Mouse (Mus musculus): Measurements from ENCODE around the gene Ntn1. TPM values are rescaled to one million over a fixed set of nuclear protein-coding genes. Genes with fewer than 3 reads are reported as not detected.

Gene Ntn1
- 13.1 and 14.1 TPM in 2 replicates for polyA plus RNA-seq (2014; fragmentation: Nextera tagmentation; extraction: Ambion mirVana)

- H3K27me3 ChIP-seq (ENCODE audit: control insufficient read depth, insufficient read depth, low read length) = peaks cover 66% of the 10 kb centered on the region
- 5% methylated on average over 11 of the region's 11 CpGs for WGBS
- H3K36me3 ChIP-seq (replicated peaks; ENCODE audit: control insufficient read depth, insufficient read depth) = no peaks in the 10 kb centered on the region
- H3K4me3 ChIP-seq (replicated peaks; ENCODE audit: low read length) = peak within 1 kb of the TSS; percentile 50
- H3K4me1 ChIP-seq (replicated peaks; ENCODE audit: control insufficient read depth, insufficient read depth, low read length) = peaks cover 13% of the 10 kb centered on the region; the same call in 1 of the 2 replicates
- H3K27ac ChIP-seq = no peak within 1 kb of the TSS
- ATAC-seq (ENCODE audit: low FRiP score) (no peak), DNase-seq (ENCODE audit: low spot score) (no peak)
- peak within 1 kb of the TSS; percentile 94 for H3K4me2 ChIP-seq (replicated peaks)
- H3K9ac ChIP-seq = peak within 1 kb of the TSS; percentile 62
- H3K9me3 ChIP-seq (ENCODE audit: control insufficient read depth, low read length) = no peaks in the 10 kb centered on the region
Measured at GRCm38 (mm10) chr11:68400727-68401219, at the start of gene Ntn1. Gene Ntn1 (minus strand): TSS chr11:68400823.

DNA sequence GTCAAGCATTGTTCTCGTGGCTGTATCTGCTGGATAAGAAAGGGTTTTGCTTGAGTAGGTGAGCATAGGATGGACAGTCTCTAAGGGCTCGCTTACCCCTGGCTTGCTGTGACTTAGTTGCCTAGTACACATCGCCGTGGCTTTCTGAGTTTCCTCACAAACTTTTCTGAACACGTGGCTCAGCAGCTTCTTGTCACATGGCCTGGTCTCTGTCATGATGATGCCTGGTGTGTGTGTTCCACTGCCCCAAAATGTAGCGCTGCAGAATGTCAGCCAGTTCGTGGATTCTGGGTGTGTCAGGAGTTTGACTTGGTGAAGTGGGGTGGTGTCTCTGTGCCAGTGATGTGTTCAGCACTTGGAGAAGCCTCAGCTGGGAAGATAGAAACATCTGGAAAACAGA, 47.7 kb upstream of the Ntn1 start:
- Histone ChIP-seq H3K4me3 (replicated peaks; ENCODE audit: low read length) (no peak overlapping the region), H3K9ac (no peak overlapping the region), H3K27ac (no peak overlapping the region), H3K9me3 (ENCODE audit: control insufficient read depth, low read length) (no peaks in the 10 kb centered on the region), H3K4me1 (replicated peaks; ENCODE audit: control insufficient read depth, insufficient read depth, low read length) (peaks cover 10% of the 10 kb centered on the region; the same call in 1 of the 2 replicates), H3K36me3 (replicated peaks; ENCODE audit: control insufficient read depth, insufficient read depth) (no peaks in the 10 kb centered on the region), H3K4me2 (replicated peaks) (no peak overlapping the region), H3K27me3 (ENCODE audit: control insufficient read depth, insufficient read depth, low read length) (no peaks in the 10 kb centered on the region)
- ATAC-seq (ENCODE audit: low FRiP score) = no peak
- DNase-seq (ENCODE audit: low spot score) = no peak
- 94% methylated on average over 7 of the region's 7 CpGs for WGBS

DNA sequence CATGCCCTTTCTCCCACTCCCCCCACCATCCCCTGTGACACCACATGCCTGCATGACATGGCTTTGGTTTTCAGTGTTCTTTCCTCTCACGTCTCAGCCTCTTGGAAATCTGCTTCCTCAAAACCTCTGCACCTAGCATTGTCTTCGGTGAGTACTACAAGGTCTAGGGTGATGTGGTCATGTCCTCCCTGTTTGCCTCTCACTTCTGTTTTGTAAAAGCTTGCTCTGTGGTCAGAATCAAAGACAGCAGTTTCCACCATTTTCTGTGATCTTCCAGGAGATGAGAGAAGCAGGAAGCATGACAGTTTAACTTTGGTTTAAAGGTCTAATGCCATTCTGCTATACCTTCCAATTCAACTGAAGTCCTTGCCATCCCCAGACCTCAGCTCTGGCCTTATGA, 46.6 kb upstream of the Ntn1 start:
- Histone ChIP-seq H3K36me3 (replicated peaks; ENCODE audit: control insufficient read depth, insufficient read depth) (no peaks in the 10 kb centered on the region), H3K27me3 (ENCODE audit: control insufficient read depth, insufficient read depth, low read length) (no peaks in the 10 kb centered on the region), H3K4me3 (replicated peaks; ENCODE audit: low read length) (no peak overlapping the region), H3K27ac (no peak overlapping the region), H3K9ac (no peak overlapping the region), H3K4me1 (replicated peaks; ENCODE audit: control insufficient read depth, insufficient read depth, low read length) (peaks cover 10% of the 10 kb centered on the region; the same call in 1 of the 2 replicates), H3K9me3 (ENCODE audit: control insufficient read depth, low read length) (no peaks in the 10 kb centered on the region), H3K4me2 (replicated peaks) (no peak overlapping the region)
- DNase-seq (ENCODE audit: low spot score) = no peak
- ATAC-seq (ENCODE audit: low FRiP score) = no peak
- 91% methylated on average over 2 of the region's 2 CpGs for WGBS

GRCm38 (mm10) chr11:68446547-68446946, 45.9 kb upstream of the Ntn1 start:
- 94% methylated on average over 4 of the region's 4 CpGs for WGBS
- no peak for ATAC-seq (ENCODE audit: low FRiP score)
- Histone ChIP-seq H3K4me2 (replicated peaks) (no peak overlapping the region), H3K9me3 (ENCODE audit: control insufficient read depth, low read length) (no peaks in the 10 kb centered on the region), H3K27me3 (ENCODE audit: control insufficient read depth, insufficient read depth, low read length) (no peaks in the 10 kb centered on the region), H3K36me3 (replicated peaks; ENCODE audit: control insufficient read depth, insufficient read depth) (no peaks in the 10 kb centered on the region), H3K4me1 (replicated peaks; ENCODE audit: control insufficient read depth, insufficient read depth, low read length) (peaks cover 10% of the 10 kb centered on the region; the same call in 1 of the 2 replicates), H3K27ac (no peak overlapping the region), H3K9ac (no peak overlapping the region), H3K4me3 (replicated peaks; ENCODE audit: low read length) (no peak overlapping the region)
- DNase-seq (ENCODE audit: low spot score) = no peak

DNA sequence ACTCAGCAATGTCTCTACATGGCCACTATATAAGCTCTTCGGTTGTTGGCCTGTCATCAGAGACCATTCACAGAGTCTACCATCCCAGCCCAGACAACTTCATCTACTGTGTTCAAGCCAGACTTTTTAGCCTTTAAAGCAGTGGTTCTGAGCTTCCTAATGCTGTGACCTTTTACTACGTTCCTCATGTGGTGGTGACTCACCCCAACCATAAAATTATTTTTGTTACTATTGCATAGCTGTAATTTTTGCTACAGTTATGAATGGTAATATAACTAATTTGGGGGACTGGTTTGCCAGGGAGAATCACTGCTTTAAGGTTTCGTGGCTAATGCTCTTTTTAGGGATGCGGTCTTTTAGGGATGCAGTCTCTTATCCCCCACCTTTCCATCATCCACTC, 45.3 kb upstream of the Ntn1 start:
- DNase-seq (ENCODE audit: low spot score) (no peak), ATAC-seq (ENCODE audit: low FRiP score) (no peak)
- Histone ChIP-seq H3K27me3 (ENCODE audit: control insufficient read depth, insufficient read depth, low read length) (no peaks in the 10 kb centered on the region), H3K36me3 (replicated peaks; ENCODE audit: control insufficient read depth, insufficient read depth) (no peaks in the 10 kb centered on the region), H3K4me1 (replicated peaks; ENCODE audit: control insufficient read depth, insufficient read depth, low read length) (0 out of 2 replicates have a peak, but pooled peaks cover 3% of the 10 kb centered on the region), H3K27ac (no peak overlapping the region), H3K9me3 (ENCODE audit: control insufficient read depth, low read length) (no peaks in the 10 kb centered on the region), H3K4me2 (replicated peaks) (no peak overlapping the region), H3K9ac (no peak overlapping the region), H3K4me3 (replicated peaks; ENCODE audit: low read length) (no peak overlapping the region)
- WGBS = 92% methylated on average over 4 of the region's 4 CpGs

GRCm38 (mm10) chr11:68442983-68443638, 42.5 kb upstream of the Ntn1 start:
- 82% methylated on average over 12 of the region's 12 CpGs for WGBS
- H3K4me2 ChIP-seq (replicated peaks) = no peak overlapping the region
- H3K9ac ChIP-seq = no peak overlapping the region

GRCm38 (mm10) chr11:68442346-68442745, 41.7 kb upstream of the Ntn1 start:
- H3K27ac ChIP-seq = no peak overlapping the region
- H3K27me3 ChIP-seq (ENCODE audit: control insufficient read depth, insufficient read depth, low read length) = no peaks in the 10 kb centered on the region
- no peaks in the 10 kb centered on the region for H3K36me3 ChIP-seq (replicated peaks; ENCODE audit: control insufficient read depth, insufficient read depth)
- H3K9ac ChIP-seq = no peak overlapping the region
- H3K4me2 ChIP-seq (replicated peaks) = no peak overlapping the region
- ATAC-seq (ENCODE audit: low FRiP score) (no peak), DNase-seq (ENCODE audit: low spot score) (no peak)
- H3K4me1 ChIP-seq (replicated peaks; ENCODE audit: control insufficient read depth, insufficient read depth, low read length) = no peaks in the 10 kb centered on the region
- no peaks in the 10 kb centered on the region for H3K9me3 ChIP-seq (ENCODE audit: control insufficient read depth, low read length)
- no peak overlapping the region for H3K4me3 ChIP-seq (replicated peaks; ENCODE audit: low read length)
- 88% methylated on average over 8 of the region's 8 CpGs for WGBS

More at GRCm38 (mm10) chr11:68442983-68443638, 42.5 kb upstream of the Ntn1 start:
- Histone ChIP-seq H3K9me3 (ENCODE audit: control insufficient read depth, low read length) (no peaks in the 10 kb centered on the region), H3K27ac (no peak overlapping the region), H3K36me3 (replicated peaks; ENCODE audit: control insufficient read depth, insufficient read depth) (no peaks in the 10 kb centered on the region), H3K4me3 (replicated peaks; ENCODE audit: low read length) (no peak overlapping the region), H3K27me3 (ENCODE audit: control insufficient read depth, insufficient read depth, low read length) (no peaks in the 10 kb centered on the region), H3K4me1 (replicated peaks; ENCODE audit: control insufficient read depth, insufficient read depth, low read length) (no peaks in the 10 kb centered on the region)
- DNase-seq (ENCODE audit: low spot score) (no peak), ATAC-seq (ENCODE audit: low FRiP score) (no peak)

DNA sequence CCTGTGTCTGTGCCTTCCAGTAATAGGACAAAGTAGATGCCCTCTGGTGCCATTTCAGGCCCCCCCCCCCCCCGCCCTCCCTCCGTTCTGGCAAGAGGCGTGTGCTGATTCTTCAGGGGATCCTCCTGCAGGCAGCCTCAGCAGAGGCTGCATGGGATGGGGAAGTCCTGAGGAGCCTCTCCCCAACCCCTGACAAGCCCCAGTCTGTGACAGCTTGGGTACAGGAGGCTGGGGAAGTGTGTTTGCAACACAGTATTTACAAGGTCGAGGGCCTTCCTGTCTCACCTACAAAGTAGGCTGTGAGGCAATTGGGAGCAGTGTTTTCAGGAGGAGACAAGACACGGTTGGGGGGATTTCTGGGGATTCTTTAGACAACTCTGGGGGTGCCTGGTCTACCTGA, 40.3 kb upstream of the Ntn1 start:
- ATAC-seq (ENCODE audit: low FRiP score) = no peak
- WGBS = 62% methylated on average over 5 of the region's 5 CpGs
- no peak overlapping the region for H3K4me2 ChIP-seq (replicated peaks)

DNA sequence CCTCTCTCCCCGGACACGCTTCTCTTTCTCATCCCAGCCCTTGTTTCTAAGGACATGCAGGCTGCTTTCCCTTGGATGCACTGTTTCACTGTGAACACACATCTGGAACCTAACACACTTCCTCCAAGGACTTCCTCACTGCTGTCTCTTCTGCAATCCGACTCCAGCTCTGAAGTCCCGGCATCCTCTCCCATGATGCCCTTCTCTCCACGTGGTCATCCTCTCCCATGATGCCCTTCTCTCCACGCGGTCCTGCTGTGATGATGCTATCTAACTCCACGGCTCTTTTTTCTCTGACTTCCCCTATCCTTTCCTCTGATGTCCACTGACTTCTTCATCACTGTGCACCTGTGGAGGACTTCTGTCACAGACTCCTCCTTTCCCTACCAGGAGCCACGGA, 39.5 kb upstream of the Ntn1 start:
- WGBS = 85% methylated on average over 9 of the region's 9 CpGs
- DNase-seq (ENCODE audit: low spot score) (no peak), ATAC-seq (ENCODE audit: low FRiP score) (no peak)
- no peaks in the 10 kb centered on the region for H3K4me1 ChIP-seq (replicated peaks; ENCODE audit: control insufficient read depth, insufficient read depth, low read length)
- H3K9ac ChIP-seq = no peak overlapping the region
- no peaks in the 10 kb centered on the region for H3K27me3 ChIP-seq (ENCODE audit: control insufficient read depth, insufficient read depth, low read length)
- no peak overlapping the region for H3K4me3 ChIP-seq (replicated peaks; ENCODE audit: low read length)
- H3K9me3 ChIP-seq (ENCODE audit: control insufficient read depth, low read length) = no peaks in the 10 kb centered on the region
- H3K27ac ChIP-seq = no peak overlapping the region
- no peak overlapping the region for H3K4me2 ChIP-seq (replicated peaks)
- H3K36me3 ChIP-seq (replicated peaks; ENCODE audit: control insufficient read depth, insufficient read depth) = no peaks in the 10 kb centered on the region

More for the DNA sequence above, 40.3 kb upstream of the Ntn1 start:
- Histone ChIP-seq H3K9me3 (ENCODE audit: control insufficient read depth, low read length) (no peaks in the 10 kb centered on the region), H3K36me3 (replicated peaks; ENCODE audit: control insufficient read depth, insufficient read depth) (no peaks in the 10 kb centered on the region), H3K4me3 (replicated peaks; ENCODE audit: low read length) (no peak overlapping the region), H3K27me3 (ENCODE audit: control insufficient read depth, insufficient read depth, low read length) (no peaks in the 10 kb centered on the region), H3K4me1 (replicated peaks; ENCODE audit: control insufficient read depth, insufficient read depth, low read length) (no peaks in the 10 kb centered on the region), H3K27ac (no peak overlapping the region), H3K9ac (no peak overlapping the region)
- DNase-seq (ENCODE audit: low spot score) = no peak
